Mouse (Mus musculus) forebrain, embryonic 11.5 days (tissue): ENCODE measurements around the gene Pde4d. TPM values are rescaled to one million over a fixed set of nuclear protein-coding genes. Genes with fewer than 3 reads are reported as not detected.
A peak's percentile ranks its signal among the peaks of the same experiment; 100 is the strongest.

Experiments used
- ATAC-seq: fragments of 200-750 bp; cut with Nextera tagmentation; replicated peaks from 2 replicates; pipeline ENCODE4 v1.8.0; 2017; ENCODE audit warnings: moderate TSS enrichment; ENCODE audit not compliant: low FRiP score
- DNase-seq: peaks from one replicate; pipeline ENCODE4 v3.0.0-alpha.2; 2017; ENCODE audit warnings: low spot score
- H3K27ac ChIP-seq: fragments of 300-500 bp; sonication (generic); 2 replicates; pipeline ENCODE4 v1.5.1; 2014; ENCODE audit warnings: low read depth, low read length
- H3K27me3 ChIP-seq: fragments of 300-500 bp; sonication (generic); 2 replicates; pipeline ENCODE4 v1.6.1; 2014; ENCODE audit warnings: mild to moderate bottlenecking, low read length, mixed read lengths; ENCODE audit not compliant: control insufficient read depth, insufficient read depth
- H3K36me3 ChIP-seq: fragments of 300-500 bp; sonication (generic); 2 replicates; pipeline ENCODE4 v1.6.1; 2014; ENCODE audit warnings: mild to moderate bottlenecking, low read length, moderate library complexity, mixed read lengths; ENCODE audit not compliant: control insufficient read depth, insufficient read depth
- H3K4me1 ChIP-seq: fragments of 300-500 bp; sonication (generic); replicated peaks from 2 replicates; pipeline ENCODE4 v1.6.1; 2014; ENCODE audit warnings: low read length, mixed read lengths; ENCODE audit not compliant: control insufficient read depth, insufficient read depth
- H3K4me2 ChIP-seq: fragments of 300-500 bp; sonication (generic); 2 replicates; pipeline ENCODE4 v1.6.1; 2014; ENCODE audit warnings: low read depth, mild to moderate bottlenecking, low read length, moderate library complexity, mixed read lengths; ENCODE audit not compliant: severe bottlenecking
- H3K4me3 ChIP-seq: fragments of 300-500 bp; sonication (generic); 2 replicates; pipeline ENCODE4 v1.5.1; 2014; ENCODE audit warnings: low read depth, low read length
- H3K9ac ChIP-seq: fragments of 300-500 bp; sonication (generic); 2 replicates; pipeline ENCODE4 v1.6.1; 2014; ENCODE audit warnings: low read length
- H3K9me3 ChIP-seq: fragments of 300-500 bp; sonication (generic); 2 replicates; pipeline ENCODE4 v1.6.1; 2016; ENCODE audit warnings: low read length, mixed read lengths; ENCODE audit not compliant: control insufficient read depth
- WGBS: fragments of 180-500 bp; shearing (Covaris S2); extraction: QIAGEN DNeasy Blood & Tissue Kit; methylation state at CpG from one replicate; pipeline ENCODE4 v1.1.7; 2014; 5-methylcytosine and 5-hydroxymethylcytosine counted together
- polyA plus RNA-seq: library from polyadenylated mRNA; unstranded; fragments of >200 nt; fragmentation: Nextera tagmentation; extraction: Ambion mirVana; gene quantifications from 2 replicates; pipeline ENCODE4 v1.2.1, GENCODE M21; 2014

Gene Pde4d
- polyA plus RNA-seq, 1 experiment from 2014 or later, result 11.9 TPM

GRCm38 (mm10) chr13:108498247-108498743 lies 48.5 kb downstream of the Pde4d start:
- no peak overlapping the region for H3K9ac ChIP-seq
- no peak overlapping the region for H3K27ac ChIP-seq
- H3K27me3 ChIP-seq, result no peaks in the 10 kb centered on the region
- no peak overlapping the region for H3K4me3 ChIP-seq
- no peak for ATAC-seq
- H3K9me3 ChIP-seq, result no peaks in the 10 kb centered on the region
- no peak overlapping the region for H3K4me2 ChIP-seq
- 76% methylated on average over 9 of the region's 9 CpGs for WGBS
- no peak for DNase-seq
- no peaks in the 10 kb centered on the region for H3K36me3 ChIP-seq
- H3K4me1 ChIP-seq, result no peaks in the 10 kb centered on the region

- WGBS, result 73% methylated on average over 9 of the region's 9 CpGs
- Histone ChIP-seq H3K9ac (no peak overlapping the region), H3K4me3 (no peak overlapping the region), H3K27ac (no peak overlapping the region), H3K36me3 (no peaks in the 10 kb centered on the region), H3K4me2 (no peak overlapping the region), H3K9me3 (no peaks in the 10 kb centered on the region), H3K27me3 (no peaks in the 10 kb centered on the region), H3K4me1 (no peaks in the 10 kb centered on the region)
- ATAC-seq (no peak), DNase-seq (no peak)
Measured at GRCm38 (mm10) chr13:108498773-108499313, 49.1 kb downstream of the Pde4d start.

- no peaks in the 10 kb centered on the region for H3K36me3 ChIP-seq
- H3K9ac ChIP-seq, result no peak overlapping the region
- no peaks in the 10 kb centered on the region for H3K9me3 ChIP-seq
- ATAC-seq, result no peak
- H3K27ac ChIP-seq, result no peak overlapping the region
- DNase-seq, result no peak
- no peaks in the 10 kb centered on the region for H3K4me1 ChIP-seq
- WGBS, result 66% methylated on average over 1 of the region's 1 CpGs
- H3K27me3 ChIP-seq, result no peaks in the 10 kb centered on the region
- no peak overlapping the region for H3K4me2 ChIP-seq
- no peak overlapping the region for H3K4me3 ChIP-seq
Measured at GRCm38 (mm10) chr13:108501386-108501785, 51.6 kb downstream of the Pde4d start.

- 81% methylated on average over 4 of the region's 4 CpGs for WGBS
- no peak overlapping the region for H3K27ac ChIP-seq
- no peak for ATAC-seq
Measured at GRCm38 (mm10) chr13:108524548-108524947, 74.8 kb downstream of the Pde4d start.

GRCm38 (mm10) chr13:108524969-108525368 lies 75.2 kb downstream of the Pde4d start:
- no peak overlapping the region for H3K27ac ChIP-seq
- H3K9ac ChIP-seq, result no peak overlapping the region
- H3K36me3 ChIP-seq, result no peaks in the 10 kb centered on the region
- no peaks in the 10 kb centered on the region for H3K9me3 ChIP-seq
- no peak overlapping the region for H3K4me2 ChIP-seq
- WGBS, result 90% methylated on average over 6 of the region's 6 CpGs
- DNase-seq, result no peak
- H3K4me3 ChIP-seq, result no peak overlapping the region
- no peaks in the 10 kb centered on the region for H3K4me1 ChIP-seq
- ATAC-seq, result no peak
- H3K27me3 ChIP-seq, result no peaks in the 10 kb centered on the region

More at GRCm38 (mm10) chr13:108524548-108524947, 74.8 kb downstream of the Pde4d start:
- H3K4me3 ChIP-seq, result no peak overlapping the region
- H3K4me1 ChIP-seq, result no peaks in the 10 kb centered on the region
- H3K27me3 ChIP-seq, result no peaks in the 10 kb centered on the region
- H3K9me3 ChIP-seq, result no peaks in the 10 kb centered on the region
- H3K36me3 ChIP-seq, result no peaks in the 10 kb centered on the region
- H3K9ac ChIP-seq, result no peak overlapping the region
- H3K4me2 ChIP-seq, result no peak overlapping the region
- DNase-seq, result no peak

GRCm38 (mm10) chr13:108526258-108527007 lies 76.7 kb downstream of the Pde4d start:
- no peak overlapping the region for H3K4me3 ChIP-seq
- H3K27ac ChIP-seq, result no peak overlapping the region; the same call in 1 of the 2 replicates
- no peak overlapping the region for H3K4me2 ChIP-seq
- no peaks in the 10 kb centered on the region for H3K9me3 ChIP-seq
- no peak for DNase-seq
- H3K27me3 ChIP-seq, result no peaks in the 10 kb centered on the region
- H3K9ac ChIP-seq, result no peak overlapping the region
- peak; percentile 72 for ATAC-seq
- H3K4me1 ChIP-seq, result no peaks in the 10 kb centered on the region
- H3K36me3 ChIP-seq, result no peaks in the 10 kb centered on the region
- 57% methylated on average over 13 of the region's 13 CpGs for WGBS

GRCm38 (mm10) chr13:108527090-108527770 lies 77.5 kb downstream of the Pde4d start:
- Histone ChIP-seq H3K4me2 (no peak overlapping the region), H3K9me3 (no peaks in the 10 kb centered on the region), H3K9ac (no peak overlapping the region), H3K4me1 (no peaks in the 10 kb centered on the region), H3K36me3 (no peaks in the 10 kb centered on the region), H3K27me3 (no peaks in the 10 kb centered on the region), H3K27ac (no peak overlapping the region; the same call in 1 of the 2 replicates), H3K4me3 (no peak overlapping the region)
- 93% methylated on average over 7 of the region's 7 CpGs for WGBS
- DNase-seq (no peak), ATAC-seq (no peak)

GRCm38 (mm10) chr13:108528343-108528742 lies 78.6 kb downstream of the Pde4d start:
- Histone ChIP-seq H3K4me1 (no peaks in the 10 kb centered on the region), H3K36me3 (no peaks in the 10 kb centered on the region), H3K9ac (no peak overlapping the region), H3K4me2 (no peak overlapping the region), H3K27ac (no peak overlapping the region), H3K4me3 (no peak overlapping the region), H3K27me3 (no peaks in the 10 kb centered on the region), H3K9me3 (no peaks in the 10 kb centered on the region)
- no peak for DNase-seq
- 86% methylated on average over 1 of the region's 1 CpGs for WGBS
- ATAC-seq, result no peak
